Mouse (Mus musculus): ENCODE results near the gene Chpt1.
"Not testable (repeated sequence)": the region's sequence is repeated elsewhere in the genome, so short reads cannot be mapped to it uniquely, and the experiment has no call there.

DNA sequence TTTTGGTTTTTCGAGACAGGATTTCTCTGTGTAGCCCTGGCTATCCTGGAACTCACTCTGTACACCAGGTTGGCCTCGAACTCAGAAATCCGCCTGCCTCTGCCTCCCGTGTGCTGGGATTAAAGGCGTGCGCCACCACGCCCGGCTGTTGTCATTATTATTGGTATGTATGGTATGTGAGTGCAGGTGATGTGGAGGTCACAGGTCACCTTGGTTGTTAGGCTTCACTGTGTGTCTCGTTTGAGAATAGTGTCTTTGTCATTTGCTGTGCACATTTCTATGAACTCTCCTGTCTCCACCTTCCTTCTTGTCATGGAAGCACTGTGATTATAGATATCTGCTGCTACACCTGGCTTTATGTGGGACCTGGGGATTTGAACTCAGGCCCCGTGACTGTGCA is 21.0 kb downstream of the Chpt1 start:
- TF ChIP-seq POLR2A (IDR thresholded peaks at IDR 0.05; ENCODE audit: low read depth, low read length); CTCF (IDR thresholded peaks at IDR 0.05; ENCODE audit: extremely low read depth, insufficient read length, insufficient replicate concordance, low read depth, low read length): not testable (repeated sequence)

Data from small intestine, adult 2 months (tissue).